Mouse (Mus musculus): Measurements from ENCODE around the gene Fam19a5.

Fam19a5 gene

DNA sequence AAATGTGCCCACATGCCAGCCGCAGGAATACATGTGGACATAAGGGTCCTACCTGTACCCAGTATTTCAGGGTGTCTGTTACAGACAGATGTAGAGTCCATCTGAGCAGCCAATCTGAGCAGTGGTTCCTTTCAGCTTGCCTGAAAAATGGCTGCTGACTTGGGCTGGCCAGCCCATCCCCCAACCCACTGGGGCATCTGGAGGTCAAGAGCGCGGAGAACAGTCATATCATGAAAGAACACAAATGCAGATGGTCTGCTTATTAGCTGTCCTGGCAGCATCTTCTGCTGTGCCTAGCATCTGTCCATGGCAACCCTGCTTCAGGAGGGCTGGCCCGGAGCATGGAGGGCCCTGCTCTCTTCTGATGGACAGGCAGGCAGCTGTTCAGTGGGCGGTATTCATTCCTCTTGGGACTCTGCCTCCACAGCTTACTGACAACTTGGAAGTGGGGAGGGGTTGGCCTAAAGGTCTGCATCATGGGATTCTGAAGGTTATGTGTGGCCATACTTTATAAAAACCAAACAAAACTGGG is 179.4 kb downstream of the Fam19a5 start:
- intact Hi-C loops (cut with DNase I): no loop called here

DNA sequence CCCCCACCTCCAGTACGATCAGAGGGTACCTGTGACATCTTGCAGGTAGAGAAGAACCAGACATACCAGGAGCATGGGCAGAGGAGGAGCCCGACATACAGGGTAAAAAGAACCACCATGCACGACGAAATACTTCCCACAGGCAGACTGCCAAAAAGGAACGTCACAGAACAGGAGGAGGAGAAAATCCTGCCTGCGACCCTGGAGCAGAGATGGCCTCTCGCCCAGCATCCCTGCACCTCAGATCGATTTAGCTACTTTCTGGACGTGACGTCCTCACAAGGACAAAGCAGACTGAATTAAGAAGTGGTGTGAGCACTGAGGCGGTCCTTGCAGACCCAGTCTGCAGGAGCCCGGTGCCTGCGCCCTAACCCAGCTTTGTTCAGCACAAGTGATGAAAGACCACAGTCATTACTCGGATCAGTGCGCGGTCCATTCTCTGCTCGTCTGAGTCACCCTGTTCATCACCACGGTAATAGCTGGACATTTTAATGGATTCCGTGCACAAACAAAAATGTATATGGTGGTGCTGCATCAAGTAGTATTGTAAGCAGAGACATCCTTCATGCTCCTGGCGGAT is 182.6 kb downstream of the Fam19a5 start:
- intact Hi-C loops (cut with DNase I): no loop called here

DNA sequence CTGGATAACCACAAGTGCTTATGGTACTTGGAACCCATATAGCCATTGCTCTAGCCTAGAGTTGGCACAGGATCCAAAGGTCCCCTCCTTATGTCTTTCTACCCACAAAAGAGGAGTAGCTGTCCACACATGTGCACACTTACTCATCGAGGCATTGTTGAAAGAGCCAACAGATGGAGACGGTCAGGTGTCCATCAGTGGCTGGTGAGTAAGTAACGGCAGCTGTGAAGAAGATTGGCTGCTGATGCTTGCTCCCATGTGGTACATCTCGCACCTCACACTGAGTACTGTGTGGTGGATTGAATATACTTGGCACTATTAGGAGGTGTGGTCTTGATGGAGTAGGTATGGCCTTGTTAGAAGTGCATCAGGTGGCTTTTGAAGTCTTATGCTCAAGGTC is 192.2 kb downstream of the Fam19a5 start:
- intact Hi-C loops (cut with DNase I): no loop called here

DNA sequence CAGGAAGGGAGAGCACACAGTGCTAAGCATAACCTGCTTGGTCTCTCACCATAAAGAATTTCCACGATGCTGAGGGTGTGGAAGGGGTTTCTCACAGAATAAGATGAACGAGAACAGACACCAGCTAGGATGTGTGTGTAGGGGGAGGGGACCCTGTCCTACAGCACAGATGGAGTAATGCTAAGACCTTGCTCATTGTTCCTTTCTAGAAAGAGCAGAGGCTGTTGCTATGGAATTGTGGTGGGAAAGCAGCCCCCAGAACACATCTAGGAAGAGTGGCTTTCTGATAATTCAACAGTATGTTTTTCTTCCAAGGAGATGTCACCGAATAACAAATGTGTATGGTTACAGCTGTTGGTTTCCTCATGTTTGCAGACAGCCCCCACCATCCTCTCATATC is 211.4 kb downstream of the Fam19a5 start:
- intact Hi-C loops (cut with DNase I): no loop called here

DNA sequence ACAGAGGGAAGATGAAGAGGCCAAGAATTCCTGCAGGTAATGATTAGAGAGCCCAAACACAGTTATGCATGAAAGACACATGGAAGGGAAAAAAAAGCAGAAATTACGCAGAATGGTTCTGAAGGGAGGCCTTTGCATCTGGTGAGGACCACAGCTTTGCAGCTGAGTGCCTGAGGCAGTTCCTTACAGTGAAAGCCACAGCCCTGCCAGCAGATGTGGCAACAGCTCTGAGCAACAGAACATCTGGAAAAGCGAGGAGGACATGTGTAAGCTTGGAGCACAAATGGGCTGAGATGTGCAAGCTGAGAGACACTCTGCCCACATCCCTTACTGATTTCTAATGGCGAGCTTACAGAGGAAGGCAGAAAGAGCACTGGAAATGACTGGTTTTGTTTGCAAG is 221.8 kb downstream of the Fam19a5 start:
- intact Hi-C loops (cut with DNase I): no loop called here

DNA sequence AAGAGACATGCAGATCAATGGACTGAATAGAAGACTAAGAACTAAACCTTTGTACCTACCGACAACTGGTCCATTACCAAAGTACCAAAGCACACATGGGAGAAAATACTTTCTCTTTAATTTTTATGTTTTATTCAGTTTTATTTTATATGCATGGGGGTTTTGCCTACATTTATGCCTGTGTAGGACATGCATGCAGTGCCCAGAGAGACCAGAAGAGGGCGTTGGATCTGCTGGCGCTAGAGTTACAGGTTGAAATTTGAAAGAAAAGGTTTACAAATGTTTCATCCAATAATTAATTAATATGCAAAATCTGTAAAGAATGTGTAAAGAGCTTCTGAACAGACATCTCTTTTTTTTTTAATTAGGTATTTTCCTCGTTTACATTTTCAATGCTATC is 229.9 kb downstream of the Fam19a5 start:
- intact Hi-C loops (cut with DNase I): no loop called here

DNA sequence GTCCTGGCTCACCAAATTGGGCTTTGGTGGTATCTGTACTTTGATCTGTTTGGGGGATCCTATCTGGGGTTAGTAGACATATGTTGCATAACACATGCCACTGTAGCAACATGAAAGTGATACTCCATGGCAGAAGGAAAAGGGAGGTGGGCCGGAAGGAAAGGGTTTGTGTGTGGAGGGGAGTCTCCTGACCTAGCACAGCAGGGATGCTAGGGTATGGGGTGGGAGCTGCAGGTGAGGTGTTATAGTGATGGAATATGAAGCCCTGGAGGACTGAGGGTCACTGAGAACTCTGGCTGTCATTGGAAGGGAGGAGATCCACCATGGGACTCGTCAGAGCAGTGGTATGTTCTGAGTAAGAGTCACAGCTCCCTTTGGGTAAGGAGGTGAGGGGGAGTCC is 239.2 kb downstream of the Fam19a5 start:
- intact Hi-C loops (cut with DNase I): no loop called here

DNA sequence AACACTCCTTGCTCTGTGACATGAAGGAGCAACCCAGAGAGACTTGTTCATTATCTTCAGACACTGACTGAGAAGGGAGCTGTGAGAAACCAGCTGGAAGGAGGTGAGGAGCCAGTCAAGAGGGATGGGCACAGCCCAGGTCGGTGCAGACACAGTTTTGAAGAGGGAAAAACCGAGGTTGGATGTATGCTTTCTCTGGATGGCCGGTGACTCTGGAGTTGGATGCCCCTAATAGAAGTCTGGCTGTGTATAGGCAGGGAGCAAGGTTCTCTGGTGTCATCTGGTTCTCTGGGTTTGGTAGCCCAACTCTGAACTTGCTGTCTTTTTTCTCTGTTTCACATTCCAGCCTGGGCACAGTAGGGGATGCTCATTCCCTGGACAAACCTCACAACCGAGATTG is 245.6 kb downstream of the Fam19a5 start:
- intact Hi-C loops (cut with DNase I): no loop called here

DNA sequence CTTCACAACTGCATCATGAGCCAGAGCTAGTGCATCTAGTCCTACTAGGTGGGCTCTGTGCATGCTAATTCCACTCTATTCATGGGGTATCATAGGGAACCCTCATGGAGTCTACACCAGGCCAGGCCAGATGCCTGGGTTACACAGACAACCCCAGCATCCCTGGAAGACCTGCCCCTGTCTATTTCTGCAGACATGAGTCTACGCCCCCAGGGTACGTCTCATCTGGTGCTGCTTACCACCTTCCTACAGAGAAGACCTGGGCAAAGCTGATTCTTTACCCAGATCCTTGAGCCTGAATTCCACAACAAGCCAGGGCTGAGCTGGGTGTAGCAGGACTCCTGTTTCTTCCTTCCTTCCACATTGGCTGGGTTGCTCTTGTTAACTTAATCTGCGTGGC is 249.6 kb downstream of the Fam19a5 start:
- intact Hi-C loops (cut with DNase I): no loop called here

DNA sequence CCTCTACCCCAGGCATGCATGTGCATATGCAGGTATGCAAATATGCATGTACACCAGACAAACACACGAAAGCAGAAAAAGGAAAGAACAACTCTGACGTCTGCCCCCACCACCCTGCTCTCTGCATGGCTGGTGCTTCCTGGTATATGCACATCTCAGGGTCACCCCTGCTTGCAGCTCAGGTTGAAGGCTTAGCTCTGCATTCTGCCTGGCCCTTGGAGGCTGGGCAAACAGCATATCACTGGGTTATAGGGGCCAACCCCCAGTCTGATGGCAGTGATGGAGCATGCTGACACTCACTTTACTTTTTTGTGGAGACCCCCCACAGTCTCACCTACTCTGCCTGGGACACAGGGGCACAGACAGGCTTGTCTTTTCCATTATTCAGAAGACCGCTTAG is 252.5 kb downstream of the Fam19a5 start:
- intact Hi-C loops (cut with DNase I): no loop called here

Small RNAs within 50 kb of the gene (microRNA-seq; reads per million reads assigned to microRNA genes)
- 0 reads per million in 2 experiments for gene Mir6393
